ENCODE assay signal across 7 mouse cellular contexts in the genomic region with DNA sequence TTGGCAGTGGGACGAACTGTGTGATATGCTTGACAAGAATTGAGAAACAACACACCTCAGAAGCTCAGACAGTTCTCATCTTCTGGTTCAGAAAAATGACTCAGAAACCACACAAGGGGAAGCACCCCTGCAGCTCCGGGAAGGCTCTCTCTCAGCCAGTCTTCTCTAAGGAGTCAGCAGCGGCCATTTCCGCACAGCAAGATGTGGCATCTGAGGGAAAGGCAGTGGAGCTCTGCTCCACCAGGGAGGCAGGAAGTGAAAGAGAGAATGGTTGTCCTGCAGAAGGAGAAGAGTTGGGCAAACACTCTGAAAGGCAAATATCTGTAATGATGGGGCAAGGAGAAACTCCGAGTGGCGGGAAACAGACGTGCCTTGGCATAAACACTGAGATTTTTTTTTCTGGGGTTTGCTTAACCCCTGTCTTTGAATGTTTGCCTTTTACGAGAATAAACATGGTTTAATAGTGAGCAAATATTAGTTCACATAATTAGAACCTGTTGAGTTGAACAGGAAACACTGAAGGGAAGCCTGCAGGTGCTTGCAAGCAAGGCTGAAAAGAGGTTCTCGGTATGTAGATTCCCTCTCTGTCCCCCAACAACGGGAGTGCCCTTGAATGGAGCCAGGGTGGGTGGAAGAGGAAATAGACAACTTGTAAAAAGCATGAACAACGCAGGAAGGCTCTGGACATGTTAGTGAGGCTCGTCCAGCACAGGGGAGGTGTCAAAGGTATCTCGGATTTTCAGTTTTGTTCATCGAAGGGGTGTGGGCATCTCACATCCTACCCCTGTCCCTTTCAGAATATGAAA.
DNase-seq lines count a peak whose midpoint lies in the region; ATAC-seq and TF ChIP-seq lines count a peak whose summit lies in the region.

No protein-coding gene starts in this region.

- DNase-seq in right cerebral cortex, adult 2 months (ENCODE audit: low spot score in 2 of 2), result peak; percentile 17 to 20
- no peak for DNase-seq in right cerebral cortex, postnatal 4 days
- peak in 2 of 3 experiments; percentile 16 to 44 for DNase-seq in liver, embryonic 14.5 days (ENCODE audit: low read depth in 3 of 3, low spot score in 3 of 3)

- TF ChIP-seq CTCF in liver, embryonic 14.5 days (IDR thresholded peaks at IDR 0.05; ENCODE audit: low read depth), result no peak
- no peak for TF ChIP-seq CTCF in small intestine, adult 2 months (IDR thresholded peaks at IDR 0.05; ENCODE audit: extremely low read depth, insufficient read length, insufficient replicate concordance, low read depth, low read length)

- no peak overlapping the region for H3K9ac ChIP-seq in hindbrain, embryonic 16.5 days (ENCODE audit: low read depth, low read length)
- H3K9ac ChIP-seq in liver, embryonic 14.5 days (replicated peaks), result no peak overlapping the region

- TF ChIP-seq EP300 in liver, embryonic 14.5 days (IDR thresholded peaks at IDR 0.05; ENCODE audit: low read depth), result no peak

- WGBS in hindbrain, embryonic 16.5 days, result 68% methylated on average over 14 of the region's 14 CpGs
- WGBS in liver, embryonic 14.5 days (ENCODE audit: insufficient replicate concordance), result 11% methylated on average over 14 of the region's 14 CpGs
- WGBS in small intestine, adult 2 months, result 8% methylated on average over 14 of the region's 14 CpGs

- H3K27ac ChIP-seq in brown adipose tissue, adult 24 weeks (replicated peaks; ENCODE audit: low read depth, low read length), result peak overlapping the region; percentile 73
- H3K27ac ChIP-seq in hindbrain, embryonic 16.5 days (ENCODE audit: low read depth, low read length), result peak overlapping the region; percentile 34; the same call in 1 of the 2 replicates
- H3K27ac ChIP-seq in liver, embryonic 14.5 days, result no peak overlapping the region
- peak overlapping the region; percentile 78 for H3K27ac ChIP-seq in small intestine, adult 2 months (ENCODE audit: insufficient read depth, low read depth, low read length)

- H3K4me2 ChIP-seq in hindbrain, embryonic 16.5 days (ENCODE audit: low read length), result peak overlapping the region; percentile 17; the same call in 1 of the 2 replicates
- H3K4me2 ChIP-seq in liver, embryonic 14.5 days (ENCODE audit: low read depth), result peak overlapping the region; percentile 27

- peak; percentile 26; the same call in 1 of the 2 replicates for TF ChIP-seq POLR2A in small intestine, adult 2 months (IDR thresholded peaks at IDR 0.05; ENCODE audit: low read depth, low read length)

- peak overlapping the region; percentile 52; the same call in 1 of the 2 replicates for H3K4me3 ChIP-seq in brown adipose tissue, adult 24 weeks (ENCODE audit: insufficient read depth, low read depth, low read length)
- no peak overlapping the region for H3K4me3 ChIP-seq in hindbrain, embryonic 16.5 days (ENCODE audit: low read length)
- H3K4me3 ChIP-seq in liver, embryonic 14.5 days (ENCODE audit: insufficient read depth in 1 of 2, low read depth in 2 of 2, low read length in 2 of 2), result no peak overlapping the region
- H3K4me3 ChIP-seq in small intestine, adult 2 months (ENCODE audit: low read depth, low read length), result peak overlapping the region; percentile 20; the same call in 1 of the 2 replicates

- H3K36me3 ChIP-seq in hindbrain, embryonic 16.5 days (ENCODE audit: control insufficient read depth, insufficient read depth, low read length), result no peaks in the 10 kb centered on the region
- no peaks in the 10 kb centered on the region for H3K36me3 ChIP-seq in liver, embryonic 14.5 days (replicated peaks; ENCODE audit: control insufficient read depth, insufficient read depth, low read depth)
- no peaks in the 10 kb centered on the region for H3K36me3 ChIP-seq in small intestine, adult 2 months (ENCODE audit: control insufficient read depth, insufficient read depth, low read length)

- no peak for ATAC-seq in hindbrain, embryonic 16.5 days
- ATAC-seq in liver, embryonic 14.5 days (ENCODE audit: insufficient read depth), result no peak
- ATAC-seq in erythroblast, adult 5-6 weeks (replicated peaks; ENCODE audit: low FRiP score, poor library complexity, severe bottlenecking), result no peak

- H3K27me3 ChIP-seq in hindbrain, embryonic 16.5 days (replicated peaks; ENCODE audit: control insufficient read depth, insufficient read depth, low read length), result no peaks in the 10 kb centered on the region
- peaks cover 3% of the 10 kb centered on the region; the same call in 1 of the 2 replicates for H3K27me3 ChIP-seq in liver, embryonic 14.5 days (ENCODE audit: control insufficient read depth, insufficient read depth, low read length)
- H3K27me3 ChIP-seq in small intestine, adult 2 months (ENCODE audit: control insufficient read depth, insufficient read depth, low read length), result no peaks in the 10 kb centered on the region

- no peaks in the 10 kb centered on the region for H3K9me3 ChIP-seq in hindbrain, embryonic 16.5 days (ENCODE audit: control insufficient read depth, low read length)
- no peaks in the 10 kb centered on the region for H3K9me3 ChIP-seq in liver, embryonic 14.5 days (ENCODE audit: control insufficient read depth, low read length)

- peaks cover 14% of the 10 kb centered on the region for H3K4me1 ChIP-seq in brown adipose tissue, adult 24 weeks (ENCODE audit: control insufficient read depth, insufficient read depth, insufficient read length, low read length)
- H3K4me1 ChIP-seq in hindbrain, embryonic 16.5 days (ENCODE audit: control insufficient read depth, insufficient read depth, low read depth, low read length), result peaks cover 8% of the 10 kb centered on the region
- peaks cover 0 to 5% of the 10 kb centered on the region in 2 experiments; a peak in 2 of 4 replicates for H3K4me1 ChIP-seq in liver, embryonic 14.5 days (replicated peaks; ENCODE audit: control insufficient read depth in 2 of 2, insufficient read depth in 2 of 2, low read length in 1 of 2)
- H3K4me1 ChIP-seq in small intestine, adult 2 months (ENCODE audit: control insufficient read depth, insufficient read depth, insufficient read length, low read length), result peaks cover 32% of the 10 kb centered on the region

Comparison
In these comparisons a context has a peak if more than half of its experiments do, and no peak if none do; other contexts are left out.
1. H3K4me3 ChIP-seq: peak in brown adipose tissue, adult 24 weeks (single experiment) and small intestine, adult 2 months (single experiment); none in hindbrain, embryonic 16.5 days (single experiment) and liver, embryonic 14.5 days (0 of 2).